ENCODE assay signal across 16 mouse cellular contexts in genomic region chr16:13541121-13541747, GRCm38 (mm10).
A peak's percentile ranks its signal among the peaks of the same experiment; 100 is the strongest.
DNase-seq lines count a peak whose midpoint lies in the region; TF ChIP-seq lines count a peak whose summit lies in the region.
"Had no signal": no experiment of that assay in that cellular context is flagged by ENCODE, and none has a peak within 500 bp of the region (broad histone marks: within the 10 kb centered on the region; RNA-seq: fewer than 3 reads in every experiment).

No protein-coding gene starts in this region.

- H3K27me3 ChIP-seq in heart, embryonic 10.5 days (ENCODE audit: insufficient read depth, poor library complexity, severe bottlenecking), result no peaks in the 10 kb centered on the region
- no peaks in the 10 kb centered on the region for H3K27me3 ChIP-seq in CH12.LX (replicated peaks)
- H3K27me3 ChIP-seq: embryonic facial prominence, embryonic 15.5 days; heart, embryonic 12.5 days; hindbrain, embryonic 13.5 days had no signal

- H3K79me2 ChIP-seq in CH12.LX (replicated peaks; ENCODE audit: control insufficient read depth, extremely low read depth, insufficient read depth, poor library complexity, severe bottlenecking), result no peaks in the 10 kb centered on the region

- dilution Hi-C loops in CH12.LX (cut with MboI; ENCODE audit: extremely low pct_ligation_motif_present, extremely low pct_unique_long_range_greater_than_20kb, low sequenced_read_pairs), result no loop called here

- in situ Hi-C loops in CH12.LX (cut with MboI; ENCODE audit: low pct_ligation_motif_present, low pct_unique_long_range_greater_than_20kb, low sequenced_read_pairs), result no loop called here

- H3K36me3 ChIP-seq in heart, embryonic 10.5 days, result peaks cover 22% of the 10 kb centered on the region
- H3K36me3 ChIP-seq in CH12.LX (replicated peaks in 1 of 2; ENCODE audit: control insufficient read depth in 1 of 2, insufficient read depth in 1 of 2, low read length in 1 of 2), result peaks cover 37 to 86% of the 10 kb centered on the region in 2 experiments

- TF ChIP-seq POLR2A in CH12.LX (IDR thresholded peaks at IDR 0.05; ENCODE audit: low read depth, low read length), result no peak

- TF ChIP-seq EP300 in CH12.LX (IDR thresholded peaks at IDR 0.05; ENCODE audit: low read length), result no peak

- peaks cover 10% of the 10 kb centered on the region for H3K9me3 ChIP-seq in heart, embryonic 10.5 days
- H3K9me3 ChIP-seq in CH12.LX (replicated peaks; ENCODE audit: low read length), result peaks cover 12% of the 10 kb centered on the region

- DNase-seq in heart, embryonic 10.5 days (ENCODE audit: low spot score), result peak; percentile 68
- no peak for DNase-seq in heart, postnatal 10 days
- peak; percentile 22 for DNase-seq in kidney, postnatal 10 days
- DNase-seq in kidney, adult 11 months, result no peak
- DNase-seq in CH12.LX (ENCODE audit: extremely low read depth), result no peak
- DNase-seq in ZHBTc4 (ENCODE audit: low read depth, low spot score), result peak; percentile 59
- DNase-seq: cerebellum, adult 11 months; cerebellum, adult 8-10 months; embryo, embryonic 11 days; gastrocnemius, postnatal 10 days had no signal

- intact Hi-C loops in heart, postnatal 10 days (cut with DNase I), result loop anchor here (2.0 kb wide), 1 partner anchor 42 kb away; no protein-coding TSS in a partner anchor

- H3K27ac ChIP-seq in heart, embryonic 10.5 days, result no peak overlapping the region
- no peak overlapping the region for H3K27ac ChIP-seq in CH12.LX (ENCODE audit: insufficient read depth, low read depth)
- H3K27ac ChIP-seq: embryonic facial prominence, embryonic 15.5 days; forebrain, embryonic 10.5 days; hindbrain, embryonic 13.5 days had no signal

- no peak overlapping the region for H3K4me3 ChIP-seq in heart, embryonic 10.5 days
- H3K4me3 ChIP-seq in CH12.LX (replicated peaks in 1 of 3; ENCODE audit: low read depth in 2 of 3, low read length in 2 of 3, poor library complexity in 1 of 3), result no peak overlapping the region
- H3K4me3 ChIP-seq: embryonic facial prominence, embryonic 15.5 days; erythroblast, embryonic 14.5 days; forebrain, embryonic 10.5 days; heart, adult 2 months; heart, embryonic 12.5 days; hindbrain, embryonic 13.5 days had no signal

- 51% methylated on average over 15 of the region's 15 CpGs for WGBS in heart, embryonic 10.5 days

- TF ChIP-seq RAD21 in CH12.LX (IDR thresholded peaks at IDR 0.05; ENCODE audit: low read depth, low read length), result no peak

- H3K4me1 ChIP-seq in heart, embryonic 10.5 days, result 0 out of 2 replicates have a peak, but pooled peaks cover 10% of the 10 kb centered on the region
- H3K4me1 ChIP-seq in CH12.LX (ENCODE audit: control insufficient read depth in 1 of 2, insufficient read depth in 2 of 2), result peaks cover 0 to 20% of the 10 kb centered on the region in 2 experiments; a peak in 2 of 4 replicates
- H3K4me1 ChIP-seq: embryonic facial prominence, embryonic 15.5 days had no signal

- no peak overlapping the region for H3K9ac ChIP-seq in CH12.LX (ENCODE audit: insufficient read depth, low read depth)
- H3K9ac ChIP-seq: embryonic facial prominence, embryonic 15.5 days; heart, embryonic 12.5 days; hindbrain, embryonic 13.5 days had no signal

- no peak overlapping the region for H3K4me2 ChIP-seq in CH12.LX (ENCODE audit: insufficient read depth, low read depth, poor library complexity, severe bottlenecking)
- H3K4me2 ChIP-seq: embryonic facial prominence, embryonic 15.5 days; heart, embryonic 12.5 days; hindbrain, embryonic 13.5 days had no signal

- TF ChIP-seq CTCF in CH12.LX (conservative IDR thresholded peaks at IDR 0.05 in 1 of 2, IDR thresholded peaks at IDR 0.05 in 1 of 2; ENCODE audit: low read depth in 2 of 2, low read length in 2 of 2), result no peak

TF ChIP-seq in CH12.LX, 34 proteins besides CTCF, POLR2A, EP300 and RAD21:
- TF ChIP-seq MAFK (IDR thresholded peaks at IDR 0.05; ENCODE audit: insufficient replicate concordance, low read length) (peak; percentile 43; the same call in 1 of the 2 replicates), USF2 (conservative IDR thresholded peaks at IDR 0.05; ENCODE audit: low read depth, low read length) (no peak)

Comparison
In these comparisons a context has a peak if more than half of its experiments do, and no peak if none do; other contexts are left out.
1. DNase-seq: peak in heart, embryonic 10.5 days (single experiment), kidney, postnatal 10 days (single experiment) and ZHBTc4 (single experiment); none in heart, postnatal 10 days (0 of 2), kidney, adult 11 months (single experiment) and CH12.LX (single experiment).